Mouse (Mus musculus): ENCODE measurements at regions not wholly inside any gene's neighbourhood (a gene's known extent, or its start where the extent isn't known, plus 50 kb on each side); places are given as distances from the start of the nearest gene placed in this dataset.

GRCm38 (mm10) chr11:40539776-40540175, 155.2 kb downstream of the Mat2b start:
- no peak for TF ChIP-seq EP300 (IDR thresholded peaks at IDR 0.05; ENCODE audit: low read depth)
- TF ChIP-seq CTCF (IDR thresholded peaks at IDR 0.05; ENCODE audit: low read depth), result no peak
